Mouse (Mus musculus) testis, adult 2 months (tissue): Measurements from ENCODE around the gene Cmss1. TPM values are rescaled to one million over a fixed set of nuclear protein-coding genes. Genes with fewer than 3 reads are reported as not detected.

Experiments used
- H3K27ac ChIP-seq: fragments of 200-500 bp; 2 replicates; pipeline ENCODE4 v1.5.1; 2012; ENCODE audit warnings: low read depth, low read length; ENCODE audit not compliant: control insufficient read depth, insufficient read depth
- H3K27me3 ChIP-seq: fragments of 200-500 bp; 2 replicates; pipeline ENCODE4 v1.6.1; 2012; ENCODE audit warnings: mild to moderate bottlenecking, low read length, moderate library complexity; ENCODE audit not compliant: control insufficient read depth, insufficient read depth
- H3K36me3 ChIP-seq: fragments of 200-500 bp; 2 replicates; pipeline ENCODE4 v1.6.1; 2012; ENCODE audit warnings: mild to moderate bottlenecking, low read length; ENCODE audit not compliant: control insufficient read depth, insufficient read depth
- H3K4me1 ChIP-seq: fragments of 200-500 bp; 2 replicates; pipeline ENCODE4 v1.6.1; 2012; ENCODE audit warnings: low read length; ENCODE audit not compliant: control insufficient read depth, insufficient read depth
- H3K4me3 ChIP-seq: fragments of 200-500 bp; 2 replicates; pipeline ENCODE4 v1.5.1; 2012; ENCODE audit warnings: low read depth, mild to moderate bottlenecking, low read length, moderate library complexity, mixed read lengths; ENCODE audit not compliant: control insufficient read depth
- CTCF ChIP-seq: fragments of 200-500 bp; IDR thresholded peaks from 2 replicates; pipeline ENCODE4 v1.5.1; 2012; ENCODE audit warnings: low read depth, mild to moderate bottlenecking, inconsistent platforms, low read length, moderate library complexity; ENCODE audit not compliant: control insufficient read depth, insufficient read depth, insufficient replicate concordance
- POLR2A ChIP-seq: fragments of 200-500 bp; IDR thresholded peaks from 2 replicates; pipeline ENCODE4 v1.6.1; 2012; ENCODE audit warnings: low read depth, mild to moderate bottlenecking, inconsistent platforms, low read length, moderate library complexity; ENCODE audit not compliant: control insufficient read depth
- polyA plus RNA-seq: library from polyadenylated mRNA; depleted of rRNA; stranded (reverse); fragments of >200 nt; gene quantifications from 2 replicates; pipeline ENCODE4 v1.2.3, GENCODE M21; 2012

Cmss1 gene
- polyA plus RNA-seq, 1 experiment, result 45.3 TPM

DNA sequence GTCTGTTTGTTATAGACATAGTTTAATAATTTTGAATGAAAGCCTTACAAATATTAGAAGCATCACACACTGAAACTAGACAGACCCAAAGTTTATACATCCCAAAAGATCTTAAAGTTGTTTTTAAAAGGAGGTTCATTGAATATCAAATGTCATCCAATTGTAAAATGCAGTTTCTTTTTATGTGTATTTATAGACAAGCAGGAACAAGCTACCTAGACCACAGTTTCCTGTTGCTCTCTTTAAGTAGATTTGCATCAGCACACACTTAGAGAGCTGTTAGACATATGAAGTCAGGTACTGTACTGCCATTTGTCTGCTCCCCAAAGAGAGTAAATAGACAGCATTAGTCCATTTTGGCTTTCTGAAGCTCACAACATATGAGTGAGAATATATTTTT, 135.6 kb downstream of the Cmss1 start:
- TF ChIP-seq CTCF, result no peak
- TF ChIP-seq POLR2A, result no peak
- H3K27me3 ChIP-seq, result no peaks in the 10 kb centered on the region
- H3K36me3 ChIP-seq, result no peaks in the 10 kb centered on the region
- H3K27ac ChIP-seq, result no peak overlapping the region
- no peaks in the 10 kb centered on the region for H3K4me1 ChIP-seq
- no peak overlapping the region for H3K4me3 ChIP-seq

DNA sequence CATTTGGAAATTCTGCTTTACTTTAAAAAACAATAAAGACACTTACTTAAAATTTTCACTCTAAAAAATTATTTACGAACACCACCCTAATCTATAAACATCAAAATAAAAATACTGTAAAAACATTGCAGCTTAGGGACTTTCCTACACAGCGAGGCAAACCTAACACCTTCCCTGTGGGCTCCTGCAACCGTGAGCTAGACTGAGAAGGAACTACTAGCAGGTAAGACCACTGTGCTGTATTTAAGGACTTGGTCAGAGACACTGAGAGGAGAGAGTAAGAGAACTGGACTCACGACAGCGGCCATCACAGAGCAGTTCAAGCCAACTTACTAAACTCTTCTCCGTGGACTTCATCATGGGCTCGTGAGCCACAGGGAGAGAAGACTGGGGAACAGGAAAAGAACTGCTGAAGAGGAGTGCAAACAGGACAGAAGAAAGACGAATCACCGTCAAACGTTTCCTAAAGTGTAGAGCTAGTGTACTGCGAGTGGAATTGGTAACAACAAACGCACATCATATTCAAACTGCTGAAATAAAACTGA, 136.3 kb downstream of the Cmss1 start:
- H3K27me3 ChIP-seq, result no peaks in the 10 kb centered on the region
- H3K36me3 ChIP-seq, result no peaks in the 10 kb centered on the region
- TF ChIP-seq CTCF, result no peak
- TF ChIP-seq POLR2A, result no peak
- H3K27ac ChIP-seq, result no peak overlapping the region
- no peaks in the 10 kb centered on the region for H3K4me1 ChIP-seq
- no peak overlapping the region for H3K4me3 ChIP-seq

DNA sequence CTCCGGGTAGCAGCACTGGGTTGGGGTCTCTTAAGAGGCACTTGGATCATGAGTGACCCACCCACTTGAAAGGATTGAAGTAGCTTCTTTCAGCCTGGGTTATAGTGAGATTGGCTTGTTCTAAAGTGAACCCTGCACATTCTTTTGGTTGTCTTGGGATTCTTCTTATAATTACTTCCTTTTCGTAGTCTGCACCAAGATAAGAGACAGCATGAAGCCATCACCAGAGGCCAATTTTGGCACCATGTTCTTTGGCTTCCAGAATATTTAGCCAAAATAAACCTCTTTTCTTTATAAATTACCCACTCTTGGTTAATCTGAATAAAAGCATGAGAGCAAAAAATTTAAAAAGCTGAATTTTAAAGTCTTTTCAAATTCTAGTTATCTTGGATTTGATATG, 136.8 kb downstream of the Cmss1 start:
- H3K27me3 ChIP-seq, result no peaks in the 10 kb centered on the region
- no peaks in the 10 kb centered on the region for H3K4me1 ChIP-seq
- H3K27ac ChIP-seq, result no peak overlapping the region
- H3K36me3 ChIP-seq, result no peaks in the 10 kb centered on the region
- no peak for TF ChIP-seq CTCF
- no peak for TF ChIP-seq POLR2A
- no peak overlapping the region for H3K4me3 ChIP-seq

DNA sequence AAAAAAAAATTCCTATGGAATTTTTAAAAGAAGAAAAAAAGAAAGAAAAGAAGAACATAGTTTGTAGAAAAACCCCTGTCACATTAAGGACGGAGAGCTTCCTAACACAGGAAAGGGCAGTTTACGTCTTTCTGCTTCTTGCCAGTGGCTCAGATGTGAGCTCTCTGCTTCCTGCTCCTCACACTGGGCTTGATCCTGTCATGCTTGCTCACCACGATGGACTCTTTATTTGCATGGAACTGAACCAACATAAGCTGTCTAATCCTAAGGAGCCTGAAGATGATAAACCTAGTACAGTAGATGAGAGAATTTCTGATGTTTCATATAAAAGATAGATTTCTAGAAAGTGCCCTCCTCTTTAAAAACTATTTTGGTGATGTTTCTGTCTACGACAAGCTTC, 137.4 kb downstream of the Cmss1 start:
- H3K36me3 ChIP-seq, result no peaks in the 10 kb centered on the region
- H3K27ac ChIP-seq, result no peak overlapping the region
- no peak overlapping the region for H3K4me3 ChIP-seq
- H3K4me1 ChIP-seq, result no peaks in the 10 kb centered on the region
- no peaks in the 10 kb centered on the region for H3K27me3 ChIP-seq
- no peak for TF ChIP-seq POLR2A
- TF ChIP-seq CTCF, result no peak

DNA sequence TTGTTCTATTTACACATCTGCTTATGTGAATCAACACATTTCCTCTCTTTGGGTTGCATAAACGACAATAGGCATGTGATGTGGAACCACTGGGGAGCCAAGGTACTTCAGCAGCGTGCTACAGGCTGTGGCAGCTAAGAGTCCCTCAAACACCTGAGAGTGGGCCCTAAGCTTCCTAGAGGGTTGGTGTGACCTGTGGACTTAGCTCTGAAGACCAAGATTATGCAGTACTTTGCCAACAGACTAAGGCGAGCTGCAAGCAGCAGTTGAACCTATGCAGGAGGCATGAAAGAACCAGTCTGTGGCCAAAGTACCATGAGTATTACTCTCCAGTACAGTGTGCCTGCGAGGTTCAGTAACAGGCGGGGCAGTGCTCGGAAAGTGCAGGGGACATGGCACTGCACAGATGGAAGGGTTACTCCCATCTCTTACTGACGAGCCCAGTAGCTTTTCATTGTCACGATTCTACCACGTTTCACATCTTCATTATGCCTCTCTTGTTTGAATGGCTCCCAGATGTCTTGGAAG, 141.2 kb downstream of the Cmss1 start:
- Histone ChIP-seq H3K4me3 (no peak overlapping the region), H3K36me3 (no peaks in the 10 kb centered on the region), H3K4me1 (no peaks in the 10 kb centered on the region), H3K27me3 (no peaks in the 10 kb centered on the region), H3K27ac (no peak overlapping the region)
- TF ChIP-seq CTCF (no peak), POLR2A (no peak)

DNA sequence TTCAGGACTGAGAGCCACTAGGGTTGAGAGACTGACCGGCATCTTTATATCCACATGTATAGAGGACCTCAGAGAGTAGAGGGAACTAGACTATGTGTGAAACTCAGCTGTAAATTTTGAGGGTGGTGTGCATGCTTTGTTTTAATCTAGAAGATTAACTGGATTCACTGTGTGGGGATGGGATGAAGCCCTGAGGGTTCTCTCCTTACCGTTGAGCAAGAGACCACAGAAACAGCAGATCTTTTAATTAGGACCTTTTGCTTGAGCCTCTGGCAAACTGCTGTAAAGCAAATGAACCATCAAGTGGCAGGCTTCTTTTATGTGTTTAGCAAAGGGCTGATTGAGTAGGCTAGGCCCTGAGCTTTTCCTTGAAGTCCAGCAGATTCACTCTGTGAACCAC, 150.7 kb downstream of the Cmss1 start:
- Histone ChIP-seq H3K36me3 (no peaks in the 10 kb centered on the region), H3K4me1 (no peaks in the 10 kb centered on the region), H3K27ac (no peak overlapping the region), H3K27me3 (no peaks in the 10 kb centered on the region), H3K4me3 (no peak overlapping the region)
- TF ChIP-seq POLR2A (no peak), CTCF (no peak)

DNA sequence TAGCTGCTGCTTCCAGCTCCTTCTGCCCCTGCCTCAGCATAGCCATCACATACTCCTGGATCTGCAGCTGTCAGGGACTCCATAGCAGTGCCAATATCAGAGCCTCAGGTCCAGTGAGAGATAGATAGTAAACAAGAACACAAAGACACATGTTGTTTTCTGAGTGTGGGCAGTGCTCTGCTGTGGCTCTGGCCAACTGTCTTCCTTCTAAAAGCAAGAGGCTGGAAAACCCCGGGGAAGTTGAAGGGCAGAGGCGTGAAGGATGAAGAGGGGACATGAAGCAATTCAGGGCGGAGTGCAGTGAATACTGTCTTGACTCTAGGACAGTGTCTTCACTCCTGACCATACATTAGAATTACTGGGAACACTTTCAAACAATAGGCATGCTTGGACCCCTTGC, 151.1 kb downstream of the Cmss1 start:
- no peak for TF ChIP-seq POLR2A
- no peak for TF ChIP-seq CTCF
- H3K4me1 ChIP-seq, result no peaks in the 10 kb centered on the region
- H3K27ac ChIP-seq, result no peak overlapping the region
- H3K36me3 ChIP-seq, result no peaks in the 10 kb centered on the region
- H3K4me3 ChIP-seq, result no peak overlapping the region
- no peaks in the 10 kb centered on the region for H3K27me3 ChIP-seq
